In genomic region chr1:38357933-38358796, GRCm38 (mm10) we compare ENCODE assay signal across 8 mouse cellular contexts.
A peak's percentile ranks its signal among the peaks of the same experiment; 100 is the strongest.
DNase-seq lines count a peak whose midpoint lies in the region; ATAC-seq lines count a peak whose summit lies in the region.
"Had no signal": no experiment of that assay in that cellular context is flagged by ENCODE, and none has a peak within 500 bp of the region (broad histone marks: within the 10 kb centered on the region; RNA-seq: fewer than 3 reads in every experiment).

No protein-coding gene starts in this region.

- DNase-seq in kidney, adult 9 months, result no peak
- DNase-seq in lung, postnatal 14 days, result peak; percentile 36
- DNase-seq in frontal cortex, postnatal 10 days (ENCODE audit: low spot score in 2 of 2), result no peak
- DNase-seq in thymus, adult 18-20 months, result no peak

- H3K4me3 ChIP-seq in kidney, embryonic 14.5 days (ENCODE audit: low read length), result no peak overlapping the region
- H3K4me3 ChIP-seq in embryonic facial prominence, embryonic 13.5 days, result no peak overlapping the region
- H3K4me3 ChIP-seq in heart, embryonic 15.5 days, result no peak overlapping the region
- H3K4me3 ChIP-seq: liver, embryonic 15.5 days had no signal

- H3K27ac ChIP-seq in kidney, embryonic 14.5 days (ENCODE audit: low read depth, low read length), result peak overlapping the region; percentile 24; the same call in 1 of the 2 replicates
- H3K27ac ChIP-seq in embryonic facial prominence, embryonic 13.5 days, result peak overlapping the region; percentile 60
- peak overlapping the region; percentile 40 for H3K27ac ChIP-seq in heart, embryonic 15.5 days
- H3K27ac ChIP-seq: liver, embryonic 15.5 days had no signal

- peak; percentile 56; the same call in 1 of the 2 replicates for ATAC-seq in kidney, embryonic 14.5 days (ENCODE audit: low FRiP score, low TSS enrichment)
- no peak for ATAC-seq in embryonic facial prominence, embryonic 13.5 days (ENCODE audit: insufficient number of reproducible peaks, insufficient read depth, low FRiP score, low TSS enrichment, low read depth)
- no peak for ATAC-seq in heart, embryonic 15.5 days (replicated peaks; ENCODE audit: insufficient number of reproducible peaks, insufficient read depth, low FRiP score, low read depth)

- 52% methylated on average over 10 of the region's 10 CpGs for WGBS in kidney, embryonic 14.5 days
- WGBS in embryonic facial prominence, embryonic 13.5 days, result 38% methylated on average over 10 of the region's 10 CpGs
- WGBS in heart, embryonic 15.5 days, result 51% methylated on average over 10 of the region's 10 CpGs

- H3K27me3 ChIP-seq in kidney, embryonic 14.5 days (ENCODE audit: control insufficient read depth, insufficient read depth, low read length), result no peaks in the 10 kb centered on the region
- no peaks in the 10 kb centered on the region for H3K27me3 ChIP-seq in embryonic facial prominence, embryonic 13.5 days
- no peaks in the 10 kb centered on the region for H3K27me3 ChIP-seq in heart, embryonic 15.5 days
- H3K27me3 ChIP-seq: liver, embryonic 15.5 days had no signal

- no peak overlapping the region for H3K4me2 ChIP-seq in kidney, embryonic 14.5 days (replicated peaks; ENCODE audit: low read depth, low read length)
- 0 out of 2 replicates have a peak overlapping the region, but pooled peaks have one; percentile 4 for H3K4me2 ChIP-seq in embryonic facial prominence, embryonic 13.5 days
- no peak overlapping the region for H3K4me2 ChIP-seq in heart, embryonic 15.5 days
- H3K4me2 ChIP-seq: liver, embryonic 15.5 days had no signal

- H3K36me3 ChIP-seq in kidney, embryonic 14.5 days (ENCODE audit: control insufficient read depth, insufficient read depth, low read length), result no peaks in the 10 kb centered on the region
- no peaks in the 10 kb centered on the region for H3K36me3 ChIP-seq in embryonic facial prominence, embryonic 13.5 days
- H3K36me3 ChIP-seq in heart, embryonic 15.5 days, result no peaks in the 10 kb centered on the region
- H3K36me3 ChIP-seq: liver, embryonic 15.5 days had no signal

- peaks cover 8% of the 10 kb centered on the region; the same call in 1 of the 2 replicates for H3K4me1 ChIP-seq in kidney, embryonic 14.5 days (ENCODE audit: control insufficient read depth, insufficient read depth, low read length)
- peaks cover 28% of the 10 kb centered on the region for H3K4me1 ChIP-seq in embryonic facial prominence, embryonic 13.5 days
- peaks cover 6% of the 10 kb centered on the region; the same call in 1 of the 2 replicates for H3K4me1 ChIP-seq in heart, embryonic 15.5 days (replicated peaks)
- H3K4me1 ChIP-seq: liver, embryonic 15.5 days had no signal

- no peak overlapping the region for H3K9ac ChIP-seq in kidney, embryonic 14.5 days (ENCODE audit: low read depth, low read length)
- no peak overlapping the region for H3K9ac ChIP-seq in embryonic facial prominence, embryonic 13.5 days
- no peak overlapping the region for H3K9ac ChIP-seq in heart, embryonic 15.5 days
- H3K9ac ChIP-seq: liver, embryonic 15.5 days had no signal

- no peaks in the 10 kb centered on the region for H3K9me3 ChIP-seq in kidney, embryonic 14.5 days (ENCODE audit: control insufficient read depth, low read length)
- H3K9me3 ChIP-seq in embryonic facial prominence, embryonic 13.5 days, result no peaks in the 10 kb centered on the region
- H3K9me3 ChIP-seq in heart, embryonic 15.5 days (replicated peaks), result no peaks in the 10 kb centered on the region
- H3K9me3 ChIP-seq: liver, embryonic 15.5 days had no signal
